Mouse (Mus musculus) G1E (cell line): ENCODE results near the gene Fam160a1.

Source experiments
- CTCF ChIP-seq: IDR thresholded peaks from 2 replicates; pipeline ENCODE4 v1.5.1; 2012; ENCODE audit warnings: low read depth, low read length, inconsistent platforms, mixed read lengths
- GATA1 ChIP-seq: IDR thresholded peaks from 2 replicates; pipeline ENCODE4 v1.6.1; 2012; ENCODE audit warnings: borderline replicate concordance, low read length, inconsistent platforms, mixed read lengths
- POLR2AphosphoS5 ChIP-seq: IDR thresholded peaks from 2 replicates; pipeline ENCODE4 v1.6.1; 2012; ENCODE audit warnings: low read depth, low read length, inconsistent platforms; ENCODE audit not compliant: insufficient replicate concordance
- TAL1 ChIP-seq: conservative IDR thresholded peaks from 2 replicates; pipeline ENCODE4 v1.6.1; 2012; ENCODE audit warnings: low read depth, low read length, inconsistent platforms, mixed read lengths

- TF ChIP-seq CTCF (no peak), POLR2AphosphoS5 (no peak), GATA1 (no peak), TAL1 (no peak)
Measured at GRCm38 (mm10) chr3:85859311-85859710, 42.2 kb upstream of the Fam160a1 start.
